Mouse (Mus musculus) lung, adult 2 months (tissue): ENCODE results near the gene Tom1l2. TPM values are rescaled to one million over a fixed set of nuclear protein-coding genes. Genes with fewer than 3 reads are reported as not detected.
A peak's percentile ranks its signal among the peaks of the same experiment; 100 is the strongest.

Source experiments
- DNase-seq: peaks from one replicate; pipeline ENCODE4 v3.0.0; 2022
- H3K4me1 ChIP-seq: fragments of 200-500 bp; 2 replicates; pipeline ENCODE4 v1.6.1; 2011; ENCODE audit warnings: low read length; ENCODE audit not compliant: control insufficient read depth, insufficient read depth
- H3K4me3 ChIP-seq: fragments of 200-500 bp; replicated peaks from 2 replicates; pipeline ENCODE3; 2011; ENCODE audit warnings: low read depth, mild to moderate bottlenecking, control low read depth, low read length; ENCODE audit errors: extremely low read depth
- CTCF ChIP-seq: fragments of 200-500 bp; IDR thresholded peaks from 2 replicates; pipeline ENCODE4 v1.5.1; 2011; ENCODE audit warnings: mild to moderate bottlenecking, low read length, control low read depth; ENCODE audit not compliant: insufficient read depth
- POLR2A ChIP-seq: fragments of 200-500 bp; IDR thresholded peaks from 2 replicates; pipeline ENCODE4 v1.6.1; 2011; ENCODE audit warnings: low read depth, mild to moderate bottlenecking, control low read depth, low read length, borderline replicate concordance; ENCODE audit errors: extremely low read depth
- WGBS: fragments of 180-500 bp; shearing (Covaris S2); methylation state at CpG from one replicate; pipeline ENCODE4 v1.1.7; 2018; 5-methylcytosine and 5-hydroxymethylcytosine counted together
- polyA plus RNA-seq: library from polyadenylated mRNA; depleted of rRNA; stranded (reverse); fragments of >200 nt; gene quantifications from 2 replicates; pipeline ENCODE4 v1.2.3, GENCODE M21; 2012

Gene Tom1l2
- polyA plus RNA-seq, 1 experiment, result 99.3 TPM

DNA sequence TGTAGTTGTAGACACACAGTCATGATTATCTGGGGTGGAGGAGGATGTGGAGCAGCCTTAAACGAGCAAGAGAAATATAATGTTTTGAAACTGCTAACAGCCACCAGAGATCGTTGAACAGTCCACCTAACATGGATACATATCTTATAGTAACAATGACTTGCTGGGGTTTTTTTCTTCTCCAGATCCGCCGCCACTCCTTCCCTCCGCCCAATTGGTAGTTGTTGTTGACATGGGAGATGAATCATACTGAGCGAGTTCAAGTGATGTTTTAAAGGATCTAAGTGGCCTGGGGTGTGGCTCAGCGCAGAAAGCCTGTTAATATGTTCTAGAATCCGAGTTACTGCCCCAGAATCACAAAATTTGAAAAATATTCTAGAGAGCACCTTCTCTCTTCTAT is 133.1 kb downstream of the Tom1l2 start:
- peaks cover 15% of the 10 kb centered on the region; the same call in 1 of the 2 replicates for H3K4me1 ChIP-seq
- peak overlapping the region; percentile 97 for H3K4me3 ChIP-seq
- 7% methylated on average over 8 of the region's 8 CpGs for WGBS
- TF ChIP-seq CTCF, result no peak
- no peak for TF ChIP-seq POLR2A
- DNase-seq, result peak; percentile 24

DNA sequence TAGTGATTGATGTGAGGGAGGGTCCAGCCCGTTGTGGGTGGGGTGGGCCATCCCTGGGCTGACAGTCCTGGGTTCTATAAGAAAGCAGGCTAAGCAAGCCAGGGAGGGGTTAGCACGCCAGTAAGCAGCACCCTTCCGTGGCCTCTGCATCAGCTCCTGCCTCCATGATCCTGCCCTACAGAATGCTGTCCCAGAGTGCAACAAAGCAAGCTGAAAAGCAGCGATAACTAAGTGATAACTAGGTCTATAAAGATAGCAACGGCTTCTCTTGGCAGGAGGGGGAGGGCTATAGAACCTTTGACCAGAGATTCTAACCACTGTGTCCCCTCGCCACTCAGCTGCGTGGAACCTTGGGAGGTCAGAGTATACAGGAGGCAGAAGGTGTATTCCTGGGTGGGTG is 135.2 kb downstream of the Tom1l2 start:
- 83% methylated on average over 7 of the region's 7 CpGs for WGBS
- DNase-seq, result no peak
- H3K4me1 ChIP-seq, result peaks cover 15% of the 10 kb centered on the region; the same call in 1 of the 2 replicates
- H3K4me3 ChIP-seq, result no peak overlapping the region
- no peak for TF ChIP-seq POLR2A
- TF ChIP-seq CTCF, result no peak

DNA sequence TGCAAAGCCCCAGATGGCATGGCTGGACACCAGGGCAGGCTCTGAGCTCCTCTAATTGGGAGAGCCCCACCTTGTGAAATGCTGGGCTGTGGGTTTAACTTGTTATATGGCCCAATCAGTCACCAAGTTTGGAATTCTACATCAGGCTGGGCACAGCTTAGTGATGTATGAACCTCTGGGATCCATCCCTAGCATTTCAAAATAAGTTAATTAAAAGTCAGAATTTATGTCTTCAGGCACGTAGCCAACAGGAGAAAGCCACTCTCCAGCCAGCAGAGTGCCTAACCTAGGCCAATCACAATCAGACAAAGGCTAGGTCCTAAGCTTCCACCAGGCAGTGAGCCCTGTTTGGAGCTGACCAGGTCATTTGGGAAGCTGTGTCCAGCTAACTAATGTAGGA is 136.0 kb downstream of the Tom1l2 start:
- H3K4me3 ChIP-seq, result no peak overlapping the region
- peaks cover 17% of the 10 kb centered on the region; the same call in 1 of the 2 replicates for H3K4me1 ChIP-seq
- no peak for DNase-seq
- WGBS, result 81% methylated on average over 1 of the region's 1 CpGs
- TF ChIP-seq POLR2A, result no peak
- TF ChIP-seq CTCF, result no peak

DNA sequence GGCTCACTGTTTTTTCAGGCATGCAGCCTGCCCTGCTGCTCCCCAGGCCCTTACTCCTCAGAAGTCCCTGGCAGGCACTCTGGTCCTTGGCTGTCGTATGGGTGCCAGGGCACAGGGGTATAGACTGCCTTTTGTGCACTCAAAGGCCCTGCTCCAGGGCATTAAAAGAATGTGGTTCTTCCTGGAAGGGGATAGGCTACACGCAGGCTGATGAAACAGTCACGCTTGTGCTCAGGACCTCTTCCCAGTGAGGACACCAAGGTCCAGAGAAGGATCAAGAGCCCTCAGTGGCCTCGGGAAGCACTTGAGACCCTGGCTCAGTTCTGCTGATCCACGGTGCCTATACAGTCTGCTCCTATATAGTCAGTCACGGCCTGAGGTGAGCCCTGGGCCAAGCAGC is 139.4 kb downstream of the Tom1l2 start:
- H3K4me3 ChIP-seq, result no peak overlapping the region
- H3K4me1 ChIP-seq, result peaks cover 23% of the 10 kb centered on the region; the same call in 1 of the 2 replicates
- TF ChIP-seq POLR2A (no peak), CTCF (no peak)
- no peak for DNase-seq
- WGBS, result 54% methylated on average over 6 of the region's 6 CpGs

DNA sequence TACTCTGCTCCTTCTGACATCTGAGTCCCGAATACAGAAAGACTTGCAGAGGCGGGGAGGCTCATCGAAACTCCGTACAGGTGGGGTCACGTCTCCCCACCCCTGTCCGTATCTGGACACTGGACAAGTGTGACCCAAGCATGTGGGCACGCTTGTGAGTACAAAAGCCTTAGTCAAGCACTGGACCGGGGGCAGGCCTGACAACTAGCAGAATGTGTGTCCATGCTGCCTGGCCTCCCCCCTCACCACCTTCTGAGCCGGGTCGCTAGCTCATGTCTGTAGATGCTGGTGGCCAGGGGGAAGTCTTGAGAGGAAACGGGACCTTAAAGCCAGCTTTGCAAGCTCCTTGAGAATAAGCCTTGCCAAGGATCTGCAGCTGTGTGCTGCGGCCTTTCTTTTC is 140.9 kb downstream of the Tom1l2 start:
- H3K4me3 ChIP-seq, result no peak overlapping the region
- TF ChIP-seq CTCF (no peak), POLR2A (no peak)
- peaks cover 22% of the 10 kb centered on the region; the same call in 1 of the 2 replicates for H3K4me1 ChIP-seq

DNA sequence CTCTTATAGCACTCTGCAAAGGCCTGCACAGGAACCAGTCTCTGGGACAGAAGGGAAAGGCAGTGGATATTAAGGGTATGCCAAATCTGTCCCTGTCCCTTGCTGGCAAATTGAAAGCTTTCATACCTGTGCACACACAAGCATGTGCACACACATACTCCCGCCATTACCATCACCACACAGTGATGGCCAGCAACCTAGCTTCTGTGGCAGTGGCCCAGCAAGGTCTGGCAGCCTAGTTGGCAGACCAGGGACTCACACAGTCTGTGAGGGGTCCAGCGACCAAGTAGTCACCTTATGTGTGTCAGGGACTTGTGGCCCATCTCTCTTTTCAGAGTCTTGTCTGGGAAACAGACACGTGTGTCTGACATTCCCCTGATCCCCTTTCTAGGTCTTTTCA is 141.6 kb downstream of the Tom1l2 start:
- TF ChIP-seq CTCF (no peak), POLR2A (no peak)
- H3K4me3 ChIP-seq, result no peak overlapping the region
- 58% methylated on average over 3 of the region's 3 CpGs for WGBS
- DNase-seq, result no peak
- H3K4me1 ChIP-seq, result peaks cover 21% of the 10 kb centered on the region; the same call in 1 of the 2 replicates

More for the DNA sequence above, 140.9 kb downstream of the Tom1l2 start:
- WGBS, result 52% methylated on average over 12 of the region's 12 CpGs
- DNase-seq, result no peak

DNA sequence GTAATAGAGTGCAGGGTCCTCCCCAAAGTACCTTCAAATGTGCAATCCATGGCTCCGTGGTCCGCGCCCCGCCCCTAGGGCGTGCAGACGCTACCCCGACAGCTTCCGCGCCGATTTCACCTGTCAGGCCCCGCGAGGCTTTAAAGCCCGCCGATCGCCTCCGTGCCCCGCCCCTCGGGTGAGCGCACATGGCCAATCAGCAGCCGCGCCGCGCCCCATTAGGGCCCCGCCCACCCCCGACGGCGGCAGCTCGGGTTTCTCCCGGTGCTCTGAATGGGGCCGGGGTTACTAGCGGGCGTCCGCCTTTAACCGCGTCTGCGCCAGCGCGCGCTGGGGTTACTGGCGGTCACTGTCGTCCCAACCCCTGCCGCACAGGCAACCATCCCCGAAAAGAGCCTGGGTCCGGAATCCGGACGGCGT is 142.4 kb downstream of the Tom1l2 start:
- peaks cover 21% of the 10 kb centered on the region; the same call in 1 of the 2 replicates for H3K4me1 ChIP-seq
- 1% methylated on average over 47 of the region's 47 CpGs for WGBS
- DNase-seq, result peak; percentile 94

DNA sequence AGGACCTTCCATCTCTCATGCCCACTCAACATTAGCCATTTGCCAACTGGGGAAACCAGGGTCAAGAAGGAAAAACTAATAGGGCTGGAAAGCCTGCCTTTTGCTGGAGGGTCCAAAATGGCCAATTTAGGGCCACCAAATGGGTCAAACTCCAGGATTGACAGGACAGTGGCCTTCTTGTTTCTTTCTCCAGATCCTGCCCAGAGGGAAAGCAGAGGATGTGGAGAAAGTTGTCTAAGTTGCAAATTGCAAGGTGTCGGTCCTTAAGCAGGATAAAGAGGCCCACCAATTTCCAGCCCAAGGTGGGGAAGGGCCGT is 142.8 kb downstream of the Tom1l2 start:
- 2% methylated on average over 2 of the region's 2 CpGs for WGBS

More for the DNA sequence above, 142.4 kb downstream of the Tom1l2 start:
- peak; percentile 79; the same call in 1 of the 2 replicates for TF ChIP-seq POLR2A
- no peak for TF ChIP-seq CTCF
- H3K4me3 ChIP-seq, result peak overlapping the region; percentile 61

DNA sequence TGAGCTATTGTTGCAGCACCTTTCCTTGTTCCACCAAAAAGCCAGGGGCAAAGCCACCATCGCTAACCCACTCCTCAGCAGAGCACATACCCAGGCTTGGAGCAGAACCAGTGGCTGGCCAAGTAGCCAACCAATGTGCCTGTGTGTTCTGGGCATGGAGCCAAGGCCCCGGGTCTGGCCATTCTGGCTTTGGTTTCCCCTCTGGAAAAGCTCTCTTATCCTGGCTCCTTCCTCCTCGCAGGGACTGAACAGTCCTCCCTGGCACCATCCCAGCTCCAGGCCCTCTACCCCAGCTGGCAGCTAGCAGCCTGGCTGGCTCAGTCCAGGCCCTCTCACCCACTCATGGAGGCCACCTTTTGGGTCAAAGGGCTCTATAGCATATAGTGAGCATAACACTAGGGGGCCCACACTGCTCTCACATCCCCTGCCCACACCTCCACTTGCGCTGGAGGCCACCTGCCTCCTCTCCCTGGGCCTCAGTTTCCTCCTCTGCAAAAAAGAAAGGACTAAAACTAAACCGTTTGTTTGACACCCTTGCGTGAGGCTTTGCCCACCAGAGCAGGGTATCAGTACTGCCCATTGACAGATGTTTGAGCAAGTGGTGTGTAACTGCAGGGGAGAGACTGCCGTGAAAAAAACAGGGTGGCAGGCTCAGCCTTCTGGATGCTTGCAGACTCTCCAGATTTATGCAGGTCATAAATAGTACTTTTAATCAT is 143.3 kb downstream of the Tom1l2 start:
- 21% methylated on average over 7 of the region's 7 CpGs for WGBS
- DNase-seq, result peak; percentile 75
- no peak for TF ChIP-seq CTCF
- no peak for TF ChIP-seq POLR2A
- Histone ChIP-seq H3K4me3 (peak overlapping the region; percentile 27), H3K4me1 (peaks cover 21% of the 10 kb centered on the region; the same call in 1 of the 2 replicates)

More for the DNA sequence above, 142.8 kb downstream of the Tom1l2 start:
- Histone ChIP-seq H3K4me3 (peak overlapping the region; percentile 61), H3K4me1 (peaks cover 21% of the 10 kb centered on the region; the same call in 1 of the 2 replicates)
- no peak for DNase-seq
- TF ChIP-seq POLR2A (no peak), CTCF (no peak)

DNA sequence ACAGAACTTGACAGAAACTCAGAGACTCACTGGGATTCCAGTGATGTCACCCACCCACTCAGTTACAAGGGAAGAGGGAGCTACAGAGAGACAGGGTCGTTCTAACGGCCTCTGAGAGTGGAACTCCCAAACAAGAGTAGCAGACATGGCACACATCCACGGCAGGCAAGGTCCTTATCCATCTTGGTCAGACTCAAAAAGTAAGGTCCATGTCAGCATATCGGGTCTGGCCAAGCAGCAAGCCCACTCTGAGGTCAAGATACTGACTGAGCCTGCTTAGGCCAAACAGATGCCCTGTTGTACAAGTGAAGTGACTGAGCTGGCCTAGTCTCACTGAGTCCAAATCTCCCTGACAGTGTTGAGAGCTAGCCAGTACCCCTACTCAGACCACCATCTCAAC is 144.0 kb downstream of the Tom1l2 start:
- no peak for DNase-seq
- Histone ChIP-seq H3K4me3 (peak overlapping the region; percentile 27), H3K4me1 (peaks cover 21% of the 10 kb centered on the region; the same call in 1 of the 2 replicates)
- 30% methylated on average over 4 of the region's 4 CpGs for WGBS
- TF ChIP-seq POLR2A (no peak), CTCF (no peak)

DNA sequence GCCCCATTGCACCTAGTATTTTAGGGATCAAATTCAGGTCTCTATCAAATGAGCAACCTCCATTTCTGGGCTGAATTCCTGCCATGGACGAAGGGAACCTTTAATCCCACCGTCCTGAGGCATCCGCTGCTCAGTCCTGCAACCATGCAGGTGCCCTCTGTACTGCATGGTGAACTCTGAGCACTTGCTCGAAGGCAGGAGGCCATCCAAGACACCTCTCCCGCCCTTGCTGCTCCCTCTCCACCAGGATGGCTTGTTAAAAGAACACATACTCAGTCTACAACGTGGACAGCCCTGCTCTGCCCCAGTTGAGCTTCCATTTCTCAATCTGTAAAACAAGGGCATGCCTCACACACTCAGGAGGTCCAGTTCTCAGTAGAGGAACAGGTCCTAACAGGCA is 144.5 kb downstream of the Tom1l2 start:
- no peak for DNase-seq
- WGBS, result 55% methylated on average over 6 of the region's 6 CpGs
- Histone ChIP-seq H3K4me1 (peaks cover 21% of the 10 kb centered on the region; the same call in 1 of the 2 replicates), H3K4me3 (peak overlapping the region; percentile 4)
- TF ChIP-seq CTCF, result no peak
- TF ChIP-seq POLR2A, result no peak
